Mouse (Mus musculus) T-helper 1 cell (primary cell): ENCODE results near the gene Kif6.

Source experiments
- in situ Hi-C: fragments of 300-600 bp; cut with MboI, MseI; formaldehyde crosslinking; loops from one replicate; pipeline ENCODE4 v1.15.1; 2025; ENCODE audit warnings: high pct_unique_total_duplicates

The Kif6 gene

DNA sequence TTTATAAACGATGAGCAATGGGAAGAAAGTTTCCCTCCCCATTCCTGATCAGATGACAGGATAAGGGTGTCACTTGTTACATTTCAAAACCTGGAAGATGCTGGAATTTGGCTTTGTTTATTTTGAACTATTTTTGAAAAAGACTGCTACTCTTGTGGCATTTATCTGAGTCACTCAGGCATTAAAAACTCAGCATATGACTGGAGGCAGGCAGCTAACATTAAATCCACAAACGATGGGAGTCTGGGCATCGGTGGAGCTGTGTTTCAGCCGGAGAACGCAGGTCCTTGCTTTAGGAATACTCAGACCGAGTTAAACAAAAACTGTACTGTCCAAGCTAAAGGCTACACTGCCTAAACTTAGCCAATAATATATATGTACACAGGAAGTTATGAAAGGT is 46.7 kb downstream of the Kif6 start:
- in situ Hi-C loops: no loop called here

DNA sequence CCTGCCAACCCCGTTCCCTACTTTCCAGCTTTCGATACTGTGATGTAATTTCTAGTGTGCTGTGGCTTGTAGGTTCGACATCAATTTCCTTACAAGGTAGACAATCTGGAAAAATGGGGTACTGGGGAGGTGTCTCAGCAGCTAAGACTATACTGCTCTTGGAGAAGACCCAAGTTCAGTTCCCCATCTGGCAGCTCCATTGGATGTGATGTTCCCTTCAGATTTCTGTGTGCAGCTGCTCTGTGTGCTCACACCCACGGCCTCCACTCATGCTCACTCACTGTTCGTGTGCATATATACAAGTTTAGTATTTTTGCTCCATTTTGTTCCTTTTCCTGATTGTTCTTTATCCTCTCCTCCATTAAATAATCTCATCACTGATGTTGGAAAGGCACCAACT is 51.8 kb downstream of the Kif6 start:
- in situ Hi-C loops: no loop called here

DNA sequence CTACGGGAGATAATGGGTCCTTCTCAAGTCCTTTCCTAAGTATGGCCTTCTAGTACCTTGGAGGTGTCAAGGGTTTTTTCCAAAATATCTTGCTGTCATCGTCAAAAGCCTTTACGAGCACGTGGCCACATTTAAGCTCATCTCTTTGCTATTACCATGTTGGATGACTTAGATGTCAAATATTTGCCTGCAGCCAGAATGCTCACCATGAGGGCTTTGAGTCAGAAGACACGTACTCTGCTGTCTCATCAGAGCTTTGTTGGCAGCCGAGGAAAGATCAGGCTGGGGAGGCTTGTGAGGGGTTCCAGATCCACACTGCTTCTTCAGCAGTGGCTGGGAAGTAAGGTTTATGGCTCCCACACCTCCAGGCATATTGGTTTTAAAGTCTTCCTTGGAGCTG is 53.4 kb downstream of the Kif6 start:
- in situ Hi-C loops: no loop called here

- in situ Hi-C loops: no loop called here
Observed at GRCm38 (mm10) chr17:49671921-49672339, 57.0 kb downstream of the Kif6 start.

- in situ Hi-C loops: no loop called here
Observed at GRCm38 (mm10) chr17:49672421-49672820, 57.5 kb downstream of the Kif6 start.

- in situ Hi-C loops: no loop called here
Observed at GRCm38 (mm10) chr17:49675629-49676028, 60.7 kb downstream of the Kif6 start.

DNA sequence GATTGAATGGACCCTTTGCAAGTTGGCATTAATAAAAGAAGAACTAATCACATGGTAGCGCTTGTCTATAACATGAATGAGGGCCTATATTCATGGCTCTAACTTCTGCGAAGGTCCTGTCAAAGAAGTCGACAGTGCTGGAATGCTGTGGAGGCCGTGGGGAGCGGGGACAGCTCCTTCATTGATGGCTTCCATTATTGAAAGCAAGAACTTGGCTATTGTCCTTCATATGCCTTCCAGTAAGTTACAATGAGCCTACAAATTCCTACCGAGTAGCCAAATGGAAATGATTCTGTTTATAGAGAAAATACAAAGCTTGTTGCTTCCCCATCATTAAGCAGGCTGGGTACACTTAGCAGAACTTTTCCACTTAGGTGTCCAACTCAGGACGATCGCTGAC is 66.5 kb downstream of the Kif6 start:
- in situ Hi-C loops: no loop called here

DNA sequence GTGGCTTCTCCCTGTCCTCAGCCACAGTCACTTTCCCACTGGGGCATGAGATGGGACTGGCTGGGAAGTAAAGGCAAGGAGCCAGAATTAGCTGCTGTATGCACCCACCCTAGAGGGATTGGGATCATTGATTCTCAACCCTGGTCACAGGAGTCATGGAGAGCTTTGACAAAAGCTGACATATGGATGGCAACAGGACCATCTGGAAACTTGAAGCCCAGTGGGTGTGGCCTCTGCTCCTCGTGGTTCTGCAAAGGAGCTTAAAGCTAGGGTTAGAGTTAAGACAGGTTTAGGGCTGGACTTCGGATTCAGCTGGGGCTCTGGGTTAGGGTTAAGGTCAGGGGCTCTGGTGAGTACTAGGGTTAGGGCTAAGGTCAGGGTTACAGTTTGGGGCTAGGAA is 69.2 kb downstream of the Kif6 start:
- in situ Hi-C loops: no loop called here

- in situ Hi-C loops: no loop called here
Observed at GRCm38 (mm10) chr17:49690607-49691454, 75.9 kb downstream of the Kif6 start.

GRCm38 (mm10) chr17:49691455-49691805 is 76.5 kb downstream of the Kif6 start:
- in situ Hi-C loops: no loop called here

DNA sequence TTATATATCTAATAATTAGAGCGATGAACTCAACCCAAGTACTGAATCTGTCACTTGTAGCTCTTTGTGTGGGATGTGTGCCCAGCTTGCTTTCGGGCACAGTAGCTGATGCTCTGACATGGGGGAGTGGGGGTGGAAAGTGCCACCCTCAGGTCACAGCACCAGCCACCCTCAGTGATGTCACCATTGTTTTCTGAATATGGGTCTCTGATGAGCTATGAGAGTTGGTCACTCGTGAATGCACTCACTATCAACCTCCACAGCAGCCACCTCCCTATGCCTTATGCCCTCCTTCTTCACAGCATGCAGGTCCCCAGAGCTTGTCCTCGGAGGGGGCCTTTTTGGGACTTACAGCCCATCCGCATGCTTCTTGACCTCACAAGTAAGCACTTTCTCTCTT is 78.3 kb downstream of the Kif6 start:
- in situ Hi-C loops: no loop called here

DNA sequence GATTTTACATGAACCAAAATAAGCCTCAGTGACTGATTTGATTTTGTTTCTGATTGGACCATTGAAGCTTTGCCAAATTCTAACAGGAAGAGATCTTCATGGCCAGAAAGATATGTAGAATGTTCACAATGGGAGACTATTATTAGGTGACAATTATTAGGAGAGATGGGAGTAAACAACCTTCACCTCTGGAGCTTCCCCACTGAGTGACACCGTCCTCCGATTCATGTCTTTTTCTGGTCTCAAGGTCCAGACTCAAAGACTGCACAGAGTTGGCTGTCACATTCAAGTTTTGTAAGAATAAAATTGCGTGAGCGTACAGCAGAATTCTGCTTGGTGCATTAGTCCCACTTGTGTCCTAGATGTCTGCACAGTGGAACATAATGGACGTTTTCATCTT is 82.3 kb downstream of the Kif6 start:
- in situ Hi-C loops: no loop called here

- in situ Hi-C loops: no loop called here
Observed at GRCm38 (mm10) chr17:49703492-49704249, 88.7 kb downstream of the Kif6 start.

DNA sequence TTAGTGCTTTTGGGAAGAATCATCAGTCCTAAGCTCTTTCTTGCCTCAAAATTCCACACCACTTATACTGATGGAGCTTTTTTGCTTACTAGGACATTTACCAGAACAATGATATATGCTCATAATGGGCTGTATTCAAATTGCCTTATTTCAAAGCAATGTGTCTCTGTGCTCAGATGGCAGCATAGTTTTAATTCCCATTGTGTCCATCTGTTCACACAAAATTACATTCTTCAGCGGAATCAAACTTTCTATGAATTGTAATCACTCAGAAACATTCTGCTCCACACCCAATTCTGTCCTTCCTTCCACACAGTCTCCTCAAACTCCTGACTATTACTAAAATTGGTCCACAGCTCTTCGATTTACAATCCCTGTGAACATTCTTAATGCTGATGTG is 94.3 kb downstream of the Kif6 start:
- in situ Hi-C loops: no loop called here

GRCm38 (mm10) chr17:49710101-49710630 is 95.2 kb downstream of the Kif6 start:
- in situ Hi-C loops: no loop called here

- in situ Hi-C loops: no loop called here
Observed at GRCm38 (mm10) chr17:49726206-49726605, 111.3 kb downstream of the Kif6 start.

DNA sequence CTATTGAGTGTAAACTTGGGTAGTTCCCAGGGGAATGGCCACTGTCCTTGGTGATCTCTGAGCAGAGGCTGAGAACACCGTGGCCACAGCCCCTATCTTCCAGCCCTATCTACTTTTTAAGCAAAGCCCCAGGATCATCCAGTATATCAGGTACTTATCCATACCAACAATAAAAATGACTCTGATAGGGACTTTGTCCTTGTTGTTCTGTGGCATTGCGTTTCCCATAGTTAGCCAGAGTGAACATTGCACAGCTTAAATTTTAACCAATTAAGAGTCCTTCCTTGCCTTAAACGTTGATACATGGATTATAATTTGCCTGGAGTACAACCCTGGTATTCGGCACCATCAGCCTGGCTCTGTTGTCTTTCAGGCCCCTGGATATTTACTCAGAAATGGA is 112.0 kb downstream of the Kif6 start:
- in situ Hi-C loops: no loop called here

- in situ Hi-C loops: no loop called here
Observed at GRCm38 (mm10) chr17:49727428-49728045, 112.6 kb downstream of the Kif6 start.

DNA sequence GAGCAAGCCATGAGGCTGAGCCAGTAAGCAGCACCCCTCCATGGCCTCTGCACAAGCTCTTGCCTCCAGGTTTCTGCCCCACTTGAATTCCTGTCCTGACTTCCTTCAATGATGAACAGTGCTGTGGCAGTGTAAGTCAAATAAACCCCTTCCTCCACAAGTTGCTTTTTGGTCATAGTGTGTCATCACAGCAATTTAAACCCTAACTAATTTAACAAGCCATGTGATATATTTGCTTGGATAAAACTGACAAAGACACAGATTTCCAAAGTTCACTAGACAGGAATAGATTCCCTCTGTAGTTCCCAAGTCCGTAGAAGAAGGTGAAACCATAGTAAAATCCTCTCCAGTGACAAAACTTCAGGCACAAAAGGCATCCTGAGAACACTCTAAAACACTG is 114.9 kb downstream of the Kif6 start:
- in situ Hi-C loops: no loop called here

- in situ Hi-C loops: no loop called here
Observed at GRCm38 (mm10) chr17:49732706-49733105, 117.8 kb downstream of the Kif6 start.

DNA sequence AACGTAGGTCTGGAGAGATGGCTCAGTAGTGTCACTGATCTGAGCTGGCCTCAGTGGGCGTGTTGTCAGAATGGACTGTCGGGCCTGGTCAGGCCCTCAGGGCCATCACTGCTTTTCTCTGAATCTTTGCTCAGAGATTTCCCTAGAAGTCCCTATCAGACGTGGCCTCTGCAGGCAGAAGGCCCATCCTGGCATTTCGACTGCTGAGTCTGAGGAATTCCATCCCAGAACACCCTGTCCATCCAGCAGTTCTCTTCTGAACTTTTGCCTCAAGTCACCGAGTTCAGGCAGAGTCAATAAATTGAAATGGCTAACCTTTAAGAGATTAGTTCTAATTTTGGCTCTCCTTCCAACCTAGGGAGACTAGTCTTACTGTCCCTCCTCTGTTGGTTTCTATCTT is 119.1 kb downstream of the Kif6 start:
- in situ Hi-C loops: no loop called here

GRCm38 (mm10) chr17:49734776-49735175 is 119.8 kb downstream of the Kif6 start:
- in situ Hi-C loops: no loop called here
